Mouse (Mus musculus) embryonic facial prominence, embryonic 15.5 days (tissue): ENCODE data around the gene B3galnt2. TPM values are rescaled to one million over a fixed set of nuclear protein-coding genes. Genes with fewer than 3 reads are reported as not detected.
A peak's percentile ranks its signal among the peaks of the same experiment; 100 is the strongest.
"Not testable (repeated sequence)": the region's sequence is repeated elsewhere in the genome, so short reads cannot be mapped to it uniquely, and the experiment has no call there.

Experiments
- ATAC-seq: fragments of 200-750 bp; cut with Nextera tagmentation; 2 replicates; pipeline ENCODE4 v1.8.0; 2017; ENCODE audit warnings: low read depth, moderate TSS enrichment; ENCODE audit not compliant: insufficient number of reproducible peaks, low FRiP score, low TSS enrichment
- H3K27ac ChIP-seq: fragments of 300-500 bp; sonication (generic); replicated peaks from 2 replicates; pipeline ENCODE4 v1.5.1; 2015; ENCODE audit warnings: mild to moderate bottlenecking, inconsistent platforms
- H3K27me3 ChIP-seq: fragments of 300-500 bp; sonication (generic); 2 replicates; pipeline ENCODE4 v1.6.1; 2015; ENCODE audit warnings: inconsistent platforms
- H3K36me3 ChIP-seq: fragments of 300-500 bp; sonication (generic); 2 replicates; pipeline ENCODE4 v1.6.1; 2015; ENCODE audit warnings: mild to moderate bottlenecking, inconsistent platforms
- H3K4me1 ChIP-seq: fragments of 300-500 bp; sonication (generic); 2 replicates; pipeline ENCODE4 v1.6.1; 2015; ENCODE audit warnings: inconsistent platforms
- H3K4me2 ChIP-seq: fragments of 300-500 bp; sonication (generic); replicated peaks from 2 replicates; pipeline ENCODE4 v1.6.1; 2015; ENCODE audit warnings: mild to moderate bottlenecking, inconsistent platforms
- H3K4me3 ChIP-seq: fragments of 300-500 bp; sonication (generic); replicated peaks from 2 replicates; pipeline ENCODE4 v1.5.1; 2015; ENCODE audit warnings: mild to moderate bottlenecking, inconsistent platforms
- H3K9ac ChIP-seq: fragments of 300-500 bp; sonication (generic); 2 replicates; pipeline ENCODE4 v1.6.1; 2015; ENCODE audit warnings: inconsistent platforms
- H3K9me3 ChIP-seq: fragments of 300-500 bp; sonication (generic); replicated peaks from 2 replicates; pipeline ENCODE4 v1.6.1; 2016; ENCODE audit warnings: inconsistent platforms
- WGBS: fragments of 180-500 bp; shearing (Covaris S2); methylation state at CpG from one replicate; pipeline ENCODE4 v1.1.7; 2015; 5-methylcytosine and 5-hydroxymethylcytosine counted together
- polyA plus RNA-seq: library from polyadenylated mRNA; unstranded; fragments of >200 nt; fragmentation: Nextera tagmentation; extraction: Ambion mirVana; gene quantifications from 2 replicates; pipeline ENCODE4 v1.2.1, GENCODE M21; 2015

The B3galnt2 gene
- polyA plus RNA-seq, 1 experiment from 2014 or later: 36.1 TPM

DNA sequence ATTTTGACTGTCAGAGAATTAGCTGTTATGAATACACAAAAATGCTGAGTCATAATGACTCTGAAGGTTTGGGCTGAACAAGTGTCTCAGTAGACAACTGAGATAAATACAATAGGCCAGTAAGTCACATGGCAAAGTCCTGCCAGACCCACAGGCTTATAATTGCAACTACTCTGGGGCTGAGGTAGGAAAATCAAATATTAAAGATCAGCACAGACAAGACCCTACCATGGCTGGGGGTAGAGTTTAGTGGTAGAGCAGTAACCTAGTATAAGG, 79.7 kb downstream of the B3galnt2 start:
- H3K27ac ChIP-seq: no peak overlapping the region
- peaks cover 3% of the 10 kb centered on the region; the same call in 1 of the 2 replicates for H3K36me3 ChIP-seq
- no peak overlapping the region for H3K4me2 ChIP-seq
- no peak overlapping the region for H3K4me3 ChIP-seq
- ATAC-seq: no peak
- H3K9me3 ChIP-seq: no peaks in the 10 kb centered on the region
- H3K9ac ChIP-seq: no peak overlapping the region
- H3K27me3 ChIP-seq: no peaks in the 10 kb centered on the region
- peaks cover 8% of the 10 kb centered on the region; the same call in 1 of the 2 replicates for H3K4me1 ChIP-seq

GRCm38 (mm10) chr13:14035352-14035751, 81.1 kb downstream of the B3galnt2 start:
- WGBS: 85% methylated on average over 3 of the region's 3 CpGs
- not testable (repeated sequence) for H3K9me3 ChIP-seq, H3K27me3 ChIP-seq, H3K4me3 ChIP-seq, H3K27ac ChIP-seq, ATAC-seq, H3K9ac ChIP-seq, H3K4me2 ChIP-seq, H3K36me3 ChIP-seq
- H3K4me1 ChIP-seq: peaks cover 12% of the 10 kb centered on the region

- H3K4me2 ChIP-seq: no peak overlapping the region
- WGBS: 90% methylated on average over 11 of the region's 11 CpGs
- H3K27ac ChIP-seq: no peak overlapping the region
- peaks cover 13% of the 10 kb centered on the region for H3K4me1 ChIP-seq
- no peaks in the 10 kb centered on the region for H3K9me3 ChIP-seq
- H3K27me3 ChIP-seq: no peaks in the 10 kb centered on the region
- H3K4me3 ChIP-seq: no peak overlapping the region
- no peak for ATAC-seq
- H3K36me3 ChIP-seq: no peaks in the 10 kb centered on the region
- H3K9ac ChIP-seq: no peak overlapping the region
These were observed 81.8 kb downstream of the B3galnt2 start for GRCm38 (mm10) chr13:14035875-14036630.

- WGBS: 0% methylated on average over 8 of the region's 8 CpGs
- H3K9me3 ChIP-seq: no peaks in the 10 kb centered on the region
- H3K36me3 ChIP-seq: no peaks in the 10 kb centered on the region
- no peaks in the 10 kb centered on the region for H3K27me3 ChIP-seq
- H3K4me2 ChIP-seq: peak overlapping the region; percentile 87
- peak overlapping the region; percentile 96 for H3K27ac ChIP-seq
- peaks cover 13% of the 10 kb centered on the region for H3K4me1 ChIP-seq
- ATAC-seq: peak; percentile 37
- peak overlapping the region; percentile 78 for H3K4me3 ChIP-seq
- peak overlapping the region; percentile 77 for H3K9ac ChIP-seq
These were observed 84.6 kb downstream of the B3galnt2 start for GRCm38 (mm10) chr13:14038911-14039291.

DNA sequence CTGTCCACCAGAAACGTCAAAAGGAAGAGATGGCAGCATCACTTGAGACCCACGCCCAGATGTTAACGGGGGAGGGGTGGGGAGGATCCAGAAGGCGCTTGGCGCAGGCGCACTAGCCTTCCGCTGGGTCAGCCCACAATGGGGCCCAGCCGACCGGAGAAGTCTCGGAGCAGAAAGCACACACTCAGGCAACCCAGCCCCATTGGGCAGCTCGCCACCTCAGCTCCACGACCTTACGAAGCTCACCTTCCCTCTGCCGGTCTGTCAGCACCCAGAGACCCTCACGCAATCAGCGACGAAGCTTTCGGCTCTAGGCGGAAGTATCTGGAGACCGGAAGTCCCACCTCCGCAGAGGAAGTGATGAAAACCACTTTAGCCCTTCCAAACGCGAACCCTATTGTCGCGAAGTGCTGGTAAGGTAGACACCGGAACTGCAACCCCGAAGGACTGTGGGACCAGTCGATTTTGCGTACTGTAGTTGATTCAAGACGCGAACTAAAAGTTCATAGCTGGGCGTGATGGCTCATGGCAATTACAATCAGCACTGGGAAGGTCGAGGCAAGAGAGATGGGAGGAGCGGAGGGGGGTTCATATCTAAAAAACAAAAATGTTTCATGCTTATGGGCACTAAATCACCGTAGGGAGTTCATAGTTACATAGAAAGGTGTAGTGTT, 85.2 kb downstream of the B3galnt2 start, which contains the start of gene Tbce:
TSS of gene Tbce (minus strand) at position 347 of the 674 bp plus-strand sequence.
- Histone ChIP-seq H3K4me2 (peak within 1 kb of the TSS; percentile 87), H3K36me3 (no peaks in the 10 kb centered on the region), H3K27ac (peak within 1 kb of the TSS; percentile 96), H3K9ac (peak within 1 kb of the TSS; percentile 77), H3K4me1 (peaks cover 13% of the 10 kb centered on the region), H3K9me3 (no peaks in the 10 kb centered on the region), H3K27me3 (no peaks in the 10 kb centered on the region), H3K4me3 (peak within 1 kb of the TSS; percentile 78)
- peak; percentile 93 for ATAC-seq
- under 1% methylated on average over 35 of the region's 35 CpGs for WGBS

GRCm38 (mm10) chr13:14040186-14040585, 85.9 kb downstream of the B3galnt2 start:
- Histone ChIP-seq H3K36me3 (no peaks in the 10 kb centered on the region), H3K9me3 (no peaks in the 10 kb centered on the region), H3K4me3 (peak overlapping the region; percentile 78), H3K4me2 (peak overlapping the region; percentile 87), H3K9ac (0 out of 2 replicates have a peak overlapping the region, but pooled peaks have one; percentile 77), H3K27ac (peak overlapping the region; percentile 96), H3K4me1 (peaks cover 13% of the 10 kb centered on the region), H3K27me3 (no peaks in the 10 kb centered on the region)
- no peak for ATAC-seq
- WGBS: 29% methylated on average over 5 of the region's 5 CpGs

- Histone ChIP-seq H3K36me3 (peaks cover 17% of the 10 kb centered on the region), H3K27me3 (no peaks in the 10 kb centered on the region), H3K4me3 (no peak overlapping the region), H3K9me3 (no peaks in the 10 kb centered on the region), H3K9ac (no peak overlapping the region), H3K27ac (no peak overlapping the region), H3K4me2 (no peak overlapping the region), H3K4me1 (peaks cover 7% of the 10 kb centered on the region)
- no peak for ATAC-seq
These were observed 89.6 kb downstream of the B3galnt2 start for GRCm38 (mm10) chr13:14043851-14044250.

DNA sequence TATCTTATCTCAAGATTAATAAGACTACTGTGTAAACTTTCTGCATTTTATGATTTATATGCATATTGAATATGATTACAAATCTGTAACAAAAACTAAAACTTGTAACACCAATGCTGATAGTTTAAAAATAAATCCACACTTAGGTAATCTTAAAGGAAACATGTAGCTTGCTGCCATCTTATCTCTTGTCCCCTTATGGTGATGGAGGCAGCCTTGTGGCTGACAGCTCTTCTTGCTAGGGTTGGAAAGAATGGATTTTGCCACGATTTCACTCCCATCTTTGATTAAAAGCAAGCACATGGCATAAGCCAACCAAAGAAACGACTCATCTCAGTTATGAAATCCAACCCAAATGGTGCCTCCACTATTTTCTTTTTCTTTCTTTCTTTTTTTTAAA, 90.3 kb downstream of the B3galnt2 start:
- Histone ChIP-seq H3K9ac (no peak overlapping the region), H3K27ac (no peak overlapping the region), H3K4me2 (no peak overlapping the region), H3K4me1 (peaks cover 6% of the 10 kb centered on the region), H3K9me3 (no peaks in the 10 kb centered on the region), H3K27me3 (no peaks in the 10 kb centered on the region), H3K4me3 (no peak overlapping the region), H3K36me3 (peaks cover 23% of the 10 kb centered on the region)
- 68% methylated on average over 2 of the region's 2 CpGs for WGBS
- no peak for ATAC-seq

Other genes with a start within 250 kb of the B3galnt2 start
- gene Gng4, start 170.4 kb upstream of the B3galnt2 start, polyA plus RNA-seq: 14.3 and 17.2 TPM in 2 replicates
- gene Tbce, start 85.2 kb downstream of the B3galnt2 start, polyA plus RNA-seq: 53.8 and 56.7 TPM in 2 replicates
- gene Arid4b, start 108.8 kb downstream of the B3galnt2 start, polyA plus RNA-seq: 76.0 and 76.3 TPM in 2 replicates
- gene Ggps1, start 109.0 kb downstream of the B3galnt2 start, polyA plus RNA-seq: 48.3 and 48.7 TPM in 2 replicates